Mouse (Mus musculus) left cerebral cortex, adult 18-20 months (tissue): ENCODE measurements at regions not wholly inside any gene's neighbourhood (a gene's known extent, or its start where the extent isn't known, plus 50 kb on each side); places are given as distances from the start of the nearest gene placed in this dataset.
A peak's percentile ranks its signal among the peaks of the same experiment; 100 is the strongest.

ENCODE experiments used
- DNase-seq, 2 experiments: peaks; one replicate each; pipeline ENCODE4 v3.0.0; 2021 to 2022; ENCODE audit warnings: low spot score in 2 of 2, mixed read lengths in 1 of 2

DNA sequence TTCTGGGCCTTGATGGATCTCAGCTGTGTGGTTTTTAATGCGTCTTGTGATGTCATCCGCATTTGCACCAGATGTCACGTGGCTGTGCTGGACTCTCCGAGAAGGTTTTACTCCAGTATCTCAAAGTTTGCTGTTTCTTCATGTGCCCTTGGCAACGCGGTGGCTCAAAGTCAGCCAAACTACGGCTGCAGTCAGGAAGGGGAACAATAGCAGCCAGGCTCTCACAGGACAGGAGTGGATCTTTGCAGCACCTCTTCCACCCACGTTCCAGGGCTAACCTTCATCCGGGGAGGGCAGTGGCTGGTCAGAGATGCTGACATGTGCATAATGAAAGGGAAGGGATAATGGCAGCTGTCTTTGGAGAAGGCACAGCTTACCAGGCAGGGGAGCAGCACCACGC is 127.6 kb upstream of the Psmd7 start:
- DNase-seq = no peak

DNA sequence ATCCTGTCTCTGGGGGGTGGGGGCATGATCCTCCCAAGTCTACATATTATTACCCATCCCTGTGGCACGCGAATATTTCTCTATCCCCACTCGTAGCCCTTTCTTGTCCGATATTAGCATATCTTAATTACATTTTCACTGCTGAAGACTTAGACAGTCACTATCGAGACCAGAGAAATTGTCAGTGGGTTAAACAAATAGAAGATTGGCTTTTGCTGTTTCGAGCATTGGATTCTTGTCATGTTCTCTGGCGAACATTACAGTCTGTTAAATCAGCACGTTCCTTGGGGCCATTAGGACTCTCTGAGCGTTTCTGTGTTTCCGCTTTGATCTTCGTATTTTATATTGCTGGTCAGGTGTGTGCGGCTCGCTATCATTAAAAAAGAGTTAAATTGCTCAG is 129.6 kb upstream of the Psmd7 start:
- DNase-seq = no peak

DNA sequence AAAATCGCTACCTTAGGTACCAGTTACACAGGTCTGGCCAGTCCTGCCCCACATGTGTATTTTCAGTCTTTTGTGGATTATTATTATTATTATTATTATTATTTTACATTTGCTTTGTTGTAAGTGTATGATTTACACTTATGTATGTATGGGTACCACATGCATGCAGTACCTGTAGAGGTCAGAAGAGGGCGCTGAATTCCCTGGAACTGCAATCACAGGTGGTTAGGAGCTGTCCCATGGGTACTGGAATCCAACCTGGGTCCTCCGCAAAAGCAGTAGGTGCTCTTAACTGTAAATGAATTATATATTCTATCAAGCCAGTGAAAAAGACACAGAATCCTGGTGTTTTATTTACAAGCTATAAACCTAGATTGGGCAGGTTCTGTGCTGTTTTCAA is 131.4 kb upstream of the Psmd7 start:
- DNase-seq = no peak

DNA sequence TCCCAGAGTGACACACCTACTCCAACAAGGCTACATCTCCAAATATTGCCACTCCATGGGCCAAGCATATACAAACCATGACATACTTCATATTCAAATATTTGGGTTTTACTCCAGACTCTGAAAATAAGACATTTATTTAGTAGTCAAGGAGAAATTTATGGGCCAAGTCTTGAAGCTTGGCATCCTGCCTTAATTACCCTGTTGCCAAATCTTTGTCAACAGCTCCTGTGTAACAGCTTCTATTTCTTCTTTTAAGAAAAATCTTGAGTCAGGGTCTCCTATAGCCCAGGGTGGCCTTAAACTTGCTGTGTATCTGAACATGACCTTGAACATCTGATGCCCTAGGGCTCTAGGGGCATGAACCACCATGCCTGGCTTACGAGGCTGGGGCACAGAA is 138.5 kb upstream of the Psmd7 start:
- DNase-seq = no peak

DNA sequence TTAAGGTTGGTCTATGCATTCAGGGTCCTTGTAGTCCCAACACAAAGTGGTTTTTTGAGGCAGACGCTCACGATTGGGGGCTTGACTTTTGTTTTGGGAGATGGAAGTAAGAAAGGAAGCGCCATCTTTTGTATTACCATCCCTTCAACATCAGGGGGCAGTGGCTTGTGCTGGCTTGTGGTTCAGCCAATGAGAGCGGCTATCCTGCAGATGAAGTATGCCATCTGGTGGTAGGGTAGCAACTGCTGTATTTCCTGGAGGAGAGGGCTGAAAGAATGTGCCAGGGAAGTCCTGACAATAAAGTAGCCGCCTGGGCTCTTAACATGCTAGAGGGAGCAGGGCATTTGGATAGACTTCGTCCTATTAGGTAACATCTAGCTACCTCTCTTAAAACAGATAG is 139.0 kb upstream of the Psmd7 start:
- DNase-seq = no peak

DNA sequence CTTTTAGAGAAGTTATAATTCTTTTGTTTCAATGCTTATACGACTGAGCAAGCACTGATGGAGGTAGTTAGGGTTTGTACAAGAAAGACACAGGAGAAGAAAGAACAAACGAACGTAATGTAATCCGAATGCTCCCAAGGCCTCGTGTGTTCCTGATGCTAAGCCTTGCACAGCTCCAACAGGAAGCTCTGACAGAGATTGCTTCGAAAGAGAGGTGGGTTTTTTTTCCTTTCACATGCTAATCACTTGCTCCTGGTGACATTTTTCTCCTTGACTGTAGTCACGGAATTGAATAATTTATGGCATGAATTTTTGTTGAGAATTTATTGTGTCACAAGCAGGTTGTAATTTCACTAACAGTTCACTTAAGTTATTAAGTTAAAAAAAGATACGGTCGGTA is 150.8 kb upstream of the Psmd7 start:
- no peak for DNase-seq

DNA sequence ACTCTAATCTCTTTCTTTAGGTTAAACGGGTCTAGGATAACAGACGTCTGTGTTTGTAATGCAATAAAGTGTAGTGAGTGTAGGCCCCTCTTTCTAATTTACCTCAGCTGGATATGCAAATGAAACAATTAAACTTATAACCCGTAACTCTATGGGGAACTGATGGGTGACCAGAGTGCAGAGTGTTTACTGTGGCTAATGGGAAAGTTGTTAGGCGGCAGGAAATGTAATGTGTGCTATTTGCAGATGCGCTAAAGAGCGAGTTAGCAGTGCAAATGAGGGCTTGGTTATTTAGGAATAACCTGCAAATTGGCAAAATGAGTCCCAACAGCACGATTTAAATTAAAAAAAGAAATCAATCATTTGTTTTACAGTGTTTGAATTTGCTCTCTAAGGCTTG is 168.8 kb upstream of the Psmd7 start:
- DNase-seq = no peak

DNA sequence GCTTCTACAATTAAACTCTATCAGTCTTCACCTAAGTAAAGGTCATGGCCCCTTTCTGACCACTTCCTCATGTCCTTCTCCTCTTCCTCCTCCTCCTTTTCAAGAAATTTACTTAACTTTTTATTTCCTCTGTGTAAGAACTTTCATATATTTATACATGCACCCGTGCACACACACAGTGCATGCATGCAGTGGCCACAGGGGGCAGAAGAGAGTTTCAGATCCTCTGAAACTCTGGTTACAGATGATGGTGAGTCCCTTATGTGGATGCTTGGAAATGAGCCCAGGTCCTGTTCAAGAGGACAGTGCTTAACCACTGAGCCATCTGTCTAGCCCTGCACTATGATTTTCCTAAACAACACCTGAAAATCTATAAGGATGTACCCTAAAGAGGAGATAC is 170.4 kb upstream of the Psmd7 start:
- DNase-seq = no peak

DNA sequence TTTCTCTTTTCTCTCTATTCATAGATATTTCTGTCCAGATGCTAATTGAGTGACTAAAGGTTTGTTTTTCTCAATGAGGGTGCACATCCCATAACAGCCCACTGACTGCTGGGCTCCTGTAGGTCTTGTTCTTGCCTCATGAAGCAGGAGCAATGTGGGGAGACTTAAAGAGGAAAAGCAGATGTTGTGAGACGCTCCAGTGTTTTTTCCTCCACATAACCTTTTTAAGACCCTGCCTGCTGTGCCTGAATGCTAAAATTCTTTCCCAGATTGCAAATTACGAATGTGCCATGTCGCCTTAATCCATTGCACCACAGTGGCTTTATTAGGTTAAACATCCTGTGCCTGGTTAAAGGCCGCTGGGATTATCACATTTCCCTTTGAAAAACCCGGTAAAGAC is 165.5 kb upstream of the Zfhx3 start:
- no peak for DNase-seq

DNA sequence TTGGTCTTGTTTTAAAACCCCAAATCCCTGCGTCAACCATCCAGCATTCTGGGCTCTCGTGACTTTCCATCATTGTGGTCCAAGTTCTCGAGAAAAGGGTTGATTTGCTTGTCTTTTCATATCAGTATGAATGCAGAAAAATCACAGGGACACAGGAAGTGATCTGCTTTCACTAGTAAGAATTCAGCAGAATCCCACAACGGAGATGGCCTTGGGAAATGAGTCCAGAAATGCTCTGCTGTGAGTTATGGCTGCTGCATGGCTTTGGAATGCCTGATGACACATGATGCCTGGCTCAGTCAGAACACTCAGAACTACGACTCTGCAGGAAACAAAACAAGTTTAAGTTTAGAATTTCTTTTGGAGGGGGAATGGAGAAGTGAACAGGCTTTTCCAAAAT is 156.7 kb upstream of the Zfhx3 start:
- DNase-seq = no peak

DNA sequence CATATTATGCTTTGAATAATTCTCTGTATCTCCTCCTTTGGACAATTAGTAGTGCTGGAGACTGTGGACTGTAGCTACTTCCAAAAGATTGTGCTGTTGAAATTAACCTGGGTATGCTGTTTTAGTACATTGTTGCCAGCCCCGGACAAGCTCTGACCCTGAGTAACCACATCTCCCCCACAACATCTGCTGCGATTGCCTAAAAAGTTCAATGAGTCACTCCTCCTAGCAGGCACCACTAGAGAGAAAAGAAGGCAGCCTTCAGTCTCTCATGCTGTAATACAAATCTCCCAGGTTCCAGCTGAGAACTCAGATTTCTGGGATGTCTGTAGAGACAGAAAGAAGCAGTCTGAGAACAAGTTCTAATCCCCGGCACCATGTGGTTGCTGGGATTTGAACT is 150.2 kb upstream of the Zfhx3 start:
- no peak for DNase-seq

DNA sequence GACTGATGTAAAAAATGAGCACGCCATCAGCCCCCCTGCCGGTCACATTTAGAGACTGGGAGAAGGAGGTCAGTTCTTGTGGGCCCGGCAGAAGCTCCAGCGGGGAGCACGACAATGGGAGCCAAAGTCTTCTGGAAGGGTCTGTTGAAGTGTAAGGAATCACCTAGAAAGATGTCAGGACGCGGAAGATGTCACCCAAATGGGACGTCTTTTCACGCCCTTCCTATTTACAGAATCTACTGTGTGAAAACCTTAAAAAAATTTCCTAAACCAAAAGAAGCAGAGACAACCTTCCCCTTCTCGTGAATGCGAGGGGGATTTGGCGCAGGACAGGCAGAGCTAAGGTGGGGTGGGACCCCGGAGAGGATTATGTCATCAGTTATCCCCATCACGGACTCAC is 127.5 kb upstream of the Zfhx3 start:
- DNase-seq = no peak

DNA sequence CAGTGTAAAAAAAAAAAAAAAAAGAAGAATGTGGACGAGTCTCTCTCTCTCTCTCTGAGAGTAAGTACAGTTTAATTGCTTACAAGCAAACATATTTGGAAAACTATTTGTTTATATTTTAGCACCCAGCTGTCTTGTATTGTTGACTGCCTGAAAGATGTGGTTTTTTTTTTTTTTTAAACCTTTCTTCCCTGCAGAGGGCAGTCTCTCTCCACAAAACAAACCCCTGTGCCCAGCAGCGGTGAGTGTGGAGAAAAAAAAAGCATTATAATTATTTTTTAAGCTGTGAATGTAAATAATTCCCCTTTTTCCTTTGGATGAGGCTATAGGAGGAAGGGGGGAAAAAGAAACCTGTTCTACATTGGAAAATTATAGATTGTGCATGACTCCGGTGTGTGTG is 126.7 kb upstream of the Zfhx3 start:
- no peak for DNase-seq

DNA sequence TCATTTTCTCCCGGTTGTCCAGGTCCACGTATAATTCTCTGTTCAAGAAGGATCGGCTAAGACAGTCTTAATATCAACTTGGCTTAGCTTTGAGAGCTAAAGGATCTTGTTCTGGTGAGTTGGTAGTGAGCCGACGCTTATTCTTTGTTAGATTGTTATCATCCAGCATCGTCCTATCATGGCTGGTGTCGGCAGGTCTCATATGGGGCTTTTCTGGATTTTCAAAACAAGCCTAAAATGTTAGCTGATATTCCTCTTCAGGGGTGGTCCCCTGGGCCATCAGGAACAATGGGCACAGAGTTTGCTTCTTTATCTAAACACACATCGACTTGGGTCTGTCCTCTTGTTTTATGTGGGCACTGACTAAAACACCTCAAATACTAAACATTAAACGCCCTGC is 124.6 kb upstream of the Zfhx3 start:
- no peak for DNase-seq

DNA sequence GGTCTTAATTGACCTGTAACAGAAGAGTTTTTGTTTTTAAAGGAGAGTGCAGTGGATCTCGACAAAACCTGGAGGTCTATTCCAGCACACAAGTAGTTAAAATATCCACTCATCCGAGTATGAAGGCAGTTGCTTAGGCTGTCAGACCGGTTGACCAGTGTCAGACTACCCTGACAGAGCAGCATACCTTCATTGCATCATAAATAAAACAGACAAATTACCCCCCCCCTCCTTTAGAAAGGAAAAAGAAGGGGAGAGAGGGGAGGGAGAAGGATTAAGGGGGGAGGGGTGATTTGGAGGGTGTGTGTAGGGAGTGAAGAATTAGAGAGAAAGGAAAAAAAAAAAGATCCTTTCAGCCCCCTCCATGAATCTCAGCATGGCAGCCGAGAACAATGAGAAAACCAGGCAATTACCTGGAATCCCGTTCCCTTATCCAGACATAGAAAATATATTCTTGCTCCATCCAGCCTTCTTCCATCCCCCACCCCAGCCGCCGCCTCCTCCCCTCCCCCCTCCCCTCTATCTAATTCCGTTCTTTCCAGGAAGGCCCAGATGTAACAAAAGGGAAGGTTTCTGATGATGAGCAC is 122.2 kb upstream of the Zfhx3 start:
- DNase-seq = no peak

DNA sequence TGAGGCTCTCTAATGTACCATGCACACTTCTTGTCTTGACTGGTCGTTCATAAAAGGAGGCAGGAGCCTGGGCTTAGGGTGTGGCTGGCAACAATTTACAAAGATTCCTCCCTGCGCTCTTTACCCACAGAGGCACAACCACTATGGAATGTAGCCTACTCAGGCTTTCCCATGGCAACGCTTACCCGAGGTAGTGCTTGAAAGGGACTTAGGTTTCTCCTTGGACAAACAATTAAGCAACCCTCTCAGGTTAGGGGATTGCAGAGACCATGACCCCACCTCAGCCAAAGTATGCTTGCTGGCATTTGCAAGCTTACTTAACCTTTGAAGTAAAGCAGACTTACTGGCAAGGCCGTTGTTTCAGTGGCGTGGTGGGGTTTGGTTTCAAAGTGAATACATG is 120.9 kb upstream of the Zfhx3 start:
- DNase-seq = no peak

DNA sequence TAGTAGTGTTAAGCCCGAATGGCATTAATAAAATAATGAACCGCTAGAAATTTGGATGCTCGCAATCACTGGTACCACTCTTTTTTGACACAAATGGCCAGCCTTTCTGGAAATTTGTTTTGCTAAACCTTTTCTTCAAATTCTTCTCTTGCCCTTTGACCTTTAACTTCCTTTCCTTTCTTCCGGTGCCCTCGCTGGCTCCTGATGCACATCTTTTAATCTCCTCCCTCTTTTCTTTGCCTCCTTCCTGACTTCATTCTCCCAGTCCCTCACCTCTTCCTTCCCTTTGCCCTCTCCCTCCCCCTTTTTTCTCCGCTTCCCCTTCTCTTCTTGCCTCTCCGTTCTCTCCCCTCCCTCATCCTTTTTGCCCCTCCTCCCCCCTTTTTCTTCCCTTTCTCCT is 118.3 kb upstream of the Zfhx3 start:
- DNase-seq = no peak

DNA sequence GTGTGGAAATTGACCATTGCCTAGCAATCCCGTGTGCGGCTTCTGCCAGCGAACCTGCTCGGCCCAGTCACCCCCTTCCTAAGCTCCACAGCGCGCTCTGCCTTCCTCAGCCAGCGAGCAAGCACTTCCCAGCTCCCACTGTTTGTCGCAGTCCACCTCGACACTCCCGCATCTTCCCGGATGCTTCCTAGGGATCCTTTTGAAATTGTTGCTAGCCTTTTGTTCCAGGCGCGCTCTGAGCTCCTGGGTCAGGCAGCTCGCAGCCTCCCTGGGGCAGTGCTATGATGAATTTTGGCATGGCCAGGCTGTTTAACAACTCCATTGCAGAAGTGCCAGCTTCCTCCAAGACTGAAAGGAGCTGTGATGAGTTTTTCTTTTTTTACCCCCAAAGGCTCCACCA is 117.8 kb upstream of the Zfhx3 start:
- DNase-seq = peak; percentile 4 to 6

DNA sequence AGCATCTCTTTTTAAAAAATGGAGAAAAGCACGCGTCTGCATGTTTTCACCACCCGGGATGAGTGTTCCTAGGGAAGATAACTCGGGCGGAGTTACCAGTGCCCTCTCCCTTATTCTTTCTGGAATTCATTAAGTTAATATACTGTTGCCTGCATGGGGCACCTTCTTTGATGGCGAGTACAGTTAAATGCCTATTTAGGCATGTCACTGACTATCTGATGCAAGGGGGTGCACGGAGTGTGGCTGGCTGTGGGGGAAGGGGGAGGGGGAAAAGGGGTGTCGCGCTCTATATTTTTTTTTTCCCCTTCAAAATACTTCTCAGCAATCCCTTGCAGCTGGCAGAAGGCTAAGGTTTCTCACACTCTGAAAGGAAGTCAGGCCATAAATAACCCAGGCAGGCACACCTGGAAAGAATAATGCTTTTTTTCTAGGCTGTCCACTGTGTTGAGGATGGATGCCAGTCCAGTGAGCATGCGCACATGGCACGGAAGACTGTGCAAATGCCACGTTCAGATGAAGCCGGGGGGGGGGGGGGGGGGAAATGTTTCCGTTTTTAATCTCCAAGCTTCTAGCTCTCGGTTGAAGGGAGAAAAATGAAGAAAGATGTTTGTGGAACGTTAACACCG is 114.8 kb upstream of the Zfhx3 start:
- DNase-seq = no peak

DNA sequence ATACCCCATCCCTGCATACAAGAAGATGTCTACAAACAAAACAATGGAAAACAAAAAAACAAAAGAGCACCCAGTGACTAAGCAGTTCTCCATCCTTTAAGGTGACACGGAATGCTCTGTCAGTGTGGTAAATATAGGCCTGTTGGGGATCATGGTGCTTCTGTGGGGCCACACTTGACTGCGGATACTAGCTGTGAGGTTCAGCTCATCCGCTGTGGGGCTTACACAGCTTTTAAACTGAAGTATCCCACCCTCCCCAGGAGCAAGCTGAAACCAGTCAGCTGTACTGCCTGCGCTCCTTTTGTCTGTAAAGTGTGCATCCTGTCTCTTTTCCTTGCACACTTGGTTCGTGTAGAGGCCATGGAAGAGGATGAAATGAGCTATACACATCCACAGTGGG is 113.9 kb upstream of the Zfhx3 start:
- no peak for DNase-seq

DNA sequence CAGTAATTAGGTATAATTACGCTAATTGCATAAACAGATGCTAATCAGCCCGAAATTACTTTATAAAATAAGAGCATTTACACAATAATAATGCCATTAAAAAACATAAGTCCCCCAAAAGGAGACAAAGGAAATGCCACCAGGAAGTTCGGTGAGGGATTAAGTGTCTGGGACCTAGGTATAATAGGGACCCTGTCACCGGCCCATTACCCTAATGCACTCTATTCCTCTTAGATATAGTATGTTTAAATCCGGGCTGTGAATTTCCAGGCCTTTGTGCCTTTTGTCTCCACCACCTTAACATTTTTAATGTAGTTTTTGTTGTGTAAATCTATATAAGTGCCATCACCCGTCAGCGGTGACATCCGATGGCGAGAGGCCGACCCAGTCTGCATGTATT is 109.0 kb upstream of the Zfhx3 start:
- no peak for DNase-seq

DNA sequence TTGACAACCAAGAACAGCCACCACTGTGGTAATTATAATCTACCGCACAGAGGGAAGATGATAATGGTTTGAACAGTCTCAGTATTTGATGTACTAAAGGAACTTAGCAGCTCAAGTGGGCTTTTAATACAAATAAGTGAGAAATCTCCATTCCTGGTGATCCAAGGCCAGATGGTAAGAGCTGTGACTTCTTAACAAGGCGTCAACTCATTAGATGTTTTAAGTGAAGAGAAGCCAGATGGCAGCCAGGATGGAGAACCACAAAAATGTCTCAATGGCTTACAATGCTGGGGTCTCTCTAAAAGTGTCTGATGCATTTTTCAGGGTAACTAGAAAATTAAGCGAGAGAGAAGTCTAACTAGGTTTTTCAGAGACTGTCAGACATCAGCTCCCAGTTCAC is 96.3 kb upstream of the Zfhx3 start:
- DNase-seq = no peak

DNA sequence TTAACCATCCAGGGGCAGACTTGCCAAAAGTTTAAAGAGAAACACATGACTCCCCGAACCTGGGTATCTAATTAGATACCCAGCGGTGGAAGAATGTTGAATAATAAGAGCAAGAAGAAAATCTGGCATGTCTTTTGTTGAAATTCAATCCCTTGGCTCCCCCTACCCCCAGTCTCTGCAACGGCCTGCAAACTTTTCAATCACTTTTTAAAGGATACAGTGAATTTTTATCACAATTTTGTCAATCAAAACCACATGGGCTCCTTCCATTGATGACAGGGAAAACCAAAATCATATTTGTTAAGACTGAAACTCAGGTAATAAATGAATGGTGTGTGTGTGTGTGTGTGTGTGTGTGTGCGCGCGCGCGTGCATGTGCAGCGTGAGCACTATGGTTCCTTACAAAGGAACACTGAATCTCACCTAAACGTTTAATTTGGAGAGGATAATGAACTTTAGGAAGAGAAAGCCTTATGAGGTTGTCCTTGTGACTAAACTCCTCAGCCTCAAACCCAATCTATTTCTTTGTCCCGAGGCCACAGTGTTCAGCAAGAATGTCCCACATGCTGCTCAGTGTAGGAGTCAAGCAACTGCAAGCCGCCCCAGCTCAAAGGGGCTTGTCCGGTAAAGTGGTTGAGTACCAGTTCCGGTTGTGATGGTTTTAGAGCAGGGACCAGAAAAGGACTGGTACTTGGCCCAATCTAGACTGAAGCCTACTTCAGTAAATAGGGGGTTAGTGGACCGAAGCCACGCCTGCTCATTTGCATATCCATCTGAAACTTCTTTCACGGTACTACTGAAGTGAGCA is 91.0 kb upstream of the Zfhx3 start:
- DNase-seq = no peak
